Mouse (Mus musculus): ENCODE results near the gene Gtf3c2. TPM values are rescaled to one million over a fixed set of nuclear protein-coding genes. Genes with fewer than 3 reads are reported as not detected.

Gene Gtf3c2
- polyA plus RNA-seq, 1 experiment from 2014 or later = 23.1 TPM

GRCm38 (mm10) chr5:31194486-31195485 is 14.8 kb upstream of the Gtf3c2 start:
- ATAC-seq = no peak
- Histone ChIP-seq H3K4me3 (ENCODE audit: low read depth, low read length) (peak overlapping the region; percentile 76; the same call in 1 of the 2 replicates), H3K4me2 (replicated peaks; ENCODE audit: low read depth) (peak overlapping the region; percentile 77), H3K36me3 (ENCODE audit: control insufficient read depth, insufficient read depth) (peaks cover 65% of the 10 kb centered on the region), H3K9ac (ENCODE audit: low read depth, low read length) (no peak overlapping the region), H3K9me3 (ENCODE audit: control insufficient read depth) (no peaks in the 10 kb centered on the region), H3K4me1 (replicated peaks; ENCODE audit: control insufficient read depth, insufficient read depth, low read length) (no peaks in the 10 kb centered on the region; the same call in 1 of the 2 replicates), H3K27ac (ENCODE audit: low read depth, low read length) (peak overlapping the region; percentile 96; the same call in 1 of the 2 replicates), H3K27me3 (replicated peaks; ENCODE audit: control insufficient read depth, insufficient read depth, low read length) (no peaks in the 10 kb centered on the region)
- WGBS = 79% methylated on average over 16 of the region's 16 CpGs
- TF ChIP-seq CTCF (IDR thresholded peaks at IDR 0.05; ENCODE audit: low read depth) = no peak

GRCm38 (mm10) chr5:31193631-31194281 is 13.8 kb upstream of the Gtf3c2 start:
- peak; percentile 17; the same call in 1 of the 2 replicates for ATAC-seq
- 7% methylated on average over 25 of the region's 25 CpGs for WGBS
- Histone ChIP-seq H3K27me3 (replicated peaks; ENCODE audit: control insufficient read depth, insufficient read depth, low read length) (no peaks in the 10 kb centered on the region), H3K9me3 (ENCODE audit: control insufficient read depth) (no peaks in the 10 kb centered on the region), H3K4me3 (ENCODE audit: low read depth, low read length) (peak overlapping the region; percentile 76), H3K4me1 (replicated peaks; ENCODE audit: control insufficient read depth, insufficient read depth, low read length) (no peaks in the 10 kb centered on the region; the same call in 1 of the 2 replicates), H3K36me3 (ENCODE audit: control insufficient read depth, insufficient read depth) (peaks cover 62% of the 10 kb centered on the region), H3K4me2 (replicated peaks; ENCODE audit: low read depth) (peak overlapping the region; percentile 77), H3K9ac (ENCODE audit: low read depth, low read length) (peak overlapping the region; percentile 88), H3K27ac (ENCODE audit: low read depth, low read length) (peak overlapping the region; percentile 96)
- no peak for TF ChIP-seq CTCF (IDR thresholded peaks at IDR 0.05; ENCODE audit: low read depth)

- H3K9me3 ChIP-seq (ENCODE audit: control insufficient read depth) = no peaks in the 10 kb centered on the region
- H3K4me3 ChIP-seq (ENCODE audit: low read depth, low read length) = peak within 1 kb of the TSS; percentile 76
- peaks cover 61% of the 10 kb centered on the region for H3K36me3 ChIP-seq (ENCODE audit: control insufficient read depth, insufficient read depth)
- H3K4me1 ChIP-seq (replicated peaks; ENCODE audit: control insufficient read depth, insufficient read depth, low read length) = no peaks in the 10 kb centered on the region; the same call in 1 of the 2 replicates
- H3K4me2 ChIP-seq (replicated peaks; ENCODE audit: low read depth) = peak within 1 kb of the TSS; percentile 77
- peak within 1 kb of the TSS; percentile 96 for H3K27ac ChIP-seq (ENCODE audit: low read depth, low read length)
- no peaks in the 10 kb centered on the region for H3K27me3 ChIP-seq (replicated peaks; ENCODE audit: control insufficient read depth, insufficient read depth, low read length)
- peak within 1 kb of the TSS; percentile 88 for H3K9ac ChIP-seq (ENCODE audit: low read depth, low read length)
- TF ChIP-seq CTCF (IDR thresholded peaks at IDR 0.05; ENCODE audit: low read depth) = peak; percentile 85
- ATAC-seq = peak; percentile 94
- WGBS = under 1% methylated on average over 48 of the region's 48 CpGs
These were observed 13.1 kb upstream of the Gtf3c2 start, which contains the start of the genes Snx17 and Eif2b4 for GRCm38 (mm10) chr5:31192939-31193630. Gene Snx17, plus strand, starts transcription at chr5:31193227. Gene Eif2b4, minus strand, starts transcription at chr5:31193430.

DNA sequence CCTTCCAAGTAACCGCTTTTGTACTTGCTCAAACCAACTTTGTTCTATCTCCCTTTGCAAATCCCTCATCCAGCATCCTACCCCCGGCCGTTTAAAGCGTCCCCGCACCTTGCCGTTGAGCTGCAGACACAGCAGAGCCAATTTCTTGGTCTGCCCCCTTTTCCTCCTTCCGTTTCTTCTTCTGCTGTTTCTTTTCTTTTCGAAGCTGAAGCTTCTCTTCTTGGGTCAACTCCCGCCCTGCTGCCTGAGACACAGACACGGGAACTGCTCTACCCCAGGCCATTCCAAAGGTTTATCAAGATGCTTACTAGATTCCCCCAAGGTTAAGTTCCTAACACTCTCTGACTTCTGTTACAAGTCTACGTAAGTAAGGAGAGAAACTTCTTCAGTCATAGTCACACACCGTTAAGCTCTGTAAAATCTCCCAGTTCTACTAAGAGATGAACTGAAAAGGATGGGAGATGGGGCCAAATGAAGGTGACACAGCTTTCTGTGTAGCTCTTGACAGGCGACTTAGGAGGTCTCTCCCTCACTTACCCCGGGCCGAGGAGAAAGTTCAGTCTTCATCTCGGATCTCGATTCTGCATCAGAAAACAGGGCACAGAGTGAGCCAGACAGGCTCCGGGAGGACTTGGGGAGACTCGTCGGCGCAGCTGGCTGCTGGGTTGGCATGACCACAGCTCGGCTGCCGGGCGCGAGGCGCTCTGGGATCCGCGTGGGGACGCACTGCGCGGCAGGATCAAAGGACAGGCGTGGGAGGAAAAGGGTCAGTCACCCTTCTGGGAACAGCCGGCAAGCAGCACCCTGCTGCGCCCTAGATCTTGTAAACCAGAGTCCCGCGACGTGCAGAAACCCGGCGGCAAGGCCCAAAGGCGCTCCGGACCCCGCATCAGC is 12.3 kb upstream of the Gtf3c2 start:
- Histone ChIP-seq H3K36me3 (ENCODE audit: control insufficient read depth, insufficient read depth) (peaks cover 60% of the 10 kb centered on the region), H3K9me3 (ENCODE audit: control insufficient read depth) (no peaks in the 10 kb centered on the region), H3K27me3 (replicated peaks; ENCODE audit: control insufficient read depth, insufficient read depth, low read length) (no peaks in the 10 kb centered on the region), H3K27ac (ENCODE audit: low read depth, low read length) (peak overlapping the region; percentile 77), H3K4me1 (replicated peaks; ENCODE audit: control insufficient read depth, insufficient read depth, low read length) (no peaks in the 10 kb centered on the region; the same call in 1 of the 2 replicates), H3K4me3 (ENCODE audit: low read depth, low read length) (peak overlapping the region; percentile 76), H3K9ac (ENCODE audit: low read depth, low read length) (peak overlapping the region; percentile 88), H3K4me2 (replicated peaks; ENCODE audit: low read depth) (peak overlapping the region; percentile 77)
- no peak for TF ChIP-seq CTCF (IDR thresholded peaks at IDR 0.05; ENCODE audit: low read depth)
- 8% methylated on average over 42 of the region's 42 CpGs for WGBS
- peak; percentile 74 for ATAC-seq

DNA sequence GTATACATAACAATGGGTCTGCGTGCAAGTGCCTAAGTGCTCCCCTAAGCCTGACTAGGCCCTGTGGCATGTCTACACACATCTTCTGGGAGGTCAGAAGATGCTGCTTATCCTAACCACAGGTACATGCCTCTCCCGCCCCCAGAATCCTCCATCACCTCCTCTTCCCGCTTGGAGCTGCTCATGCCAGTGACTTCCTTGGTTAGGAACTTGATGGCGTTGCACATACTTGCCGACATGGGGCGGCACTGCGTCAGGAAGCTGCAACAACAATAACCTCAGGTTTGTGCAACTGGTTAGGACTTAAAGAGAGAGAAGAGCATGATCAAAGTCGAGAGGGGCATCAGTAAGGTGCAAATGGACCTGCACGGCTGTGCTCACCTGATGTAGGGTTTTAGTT is 10.3 kb upstream of the Gtf3c2 start:
- H3K27me3 ChIP-seq (replicated peaks; ENCODE audit: control insufficient read depth, insufficient read depth, low read length) = no peaks in the 10 kb centered on the region
- H3K9ac ChIP-seq (ENCODE audit: low read depth, low read length) = no peak overlapping the region
- WGBS = 92% methylated on average over 9 of the region's 9 CpGs
- H3K4me1 ChIP-seq (replicated peaks; ENCODE audit: control insufficient read depth, insufficient read depth, low read length) = no peaks in the 10 kb centered on the region; the same call in 1 of the 2 replicates
- no peak overlapping the region for H3K4me2 ChIP-seq (replicated peaks; ENCODE audit: low read depth)
- no peak for TF ChIP-seq CTCF (IDR thresholded peaks at IDR 0.05; ENCODE audit: low read depth)
- ATAC-seq = no peak
- peaks cover 46% of the 10 kb centered on the region for H3K36me3 ChIP-seq (ENCODE audit: control insufficient read depth, insufficient read depth)
- no peak overlapping the region for H3K27ac ChIP-seq (ENCODE audit: low read depth, low read length)
- H3K9me3 ChIP-seq (ENCODE audit: control insufficient read depth) = no peaks in the 10 kb centered on the region
- H3K4me3 ChIP-seq (ENCODE audit: low read depth, low read length) = no peak overlapping the region
